Mouse (Mus musculus) forebrain, embryonic 15.5 days (tissue): Measurements from ENCODE around the gene H2afx. TPM values are rescaled to one million over a fixed set of nuclear protein-coding genes. Genes with fewer than 3 reads are reported as not detected.

Experiments used
- ATAC-seq: fragments of 200-750 bp; cut with Nextera tagmentation; replicated peaks from 2 replicates; pipeline ENCODE4 v1.8.0; 2017; ENCODE audit warnings: mild to moderate bottlenecking, moderate TSS enrichment, moderate library complexity
- H3K27ac ChIP-seq: fragments of 300-500 bp; sonication (generic); replicated peaks from 2 replicates; pipeline ENCODE4 v1.5.1; 2015; ENCODE audit warnings: mild to moderate bottlenecking, inconsistent platforms
- H3K27me3 ChIP-seq: fragments of 300-500 bp; sonication (generic); 2 replicates; pipeline ENCODE4 v1.6.1; 2015; ENCODE audit warnings: inconsistent platforms
- H3K36me3 ChIP-seq: fragments of 300-500 bp; sonication (generic); 2 replicates; pipeline ENCODE4 v1.6.1; 2015; ENCODE audit warnings: mild to moderate bottlenecking, inconsistent platforms
- H3K4me1 ChIP-seq: fragments of 300-500 bp; sonication (generic); 2 replicates; pipeline ENCODE4 v1.6.1; 2015; ENCODE audit warnings: inconsistent platforms
- H3K4me2 ChIP-seq: fragments of 300-500 bp; sonication (generic); replicated peaks from 2 replicates; pipeline ENCODE4 v1.6.1; 2015; ENCODE audit warnings: mild to moderate bottlenecking, inconsistent platforms
- H3K4me3 ChIP-seq: fragments of 300-500 bp; sonication (generic); 2 replicates; pipeline ENCODE4 v1.5.1; 2015; ENCODE audit warnings: mild to moderate bottlenecking, inconsistent platforms
- H3K9ac ChIP-seq: fragments of 300-500 bp; sonication (generic); replicated peaks from 2 replicates; pipeline ENCODE4 v1.6.1; 2015; ENCODE audit warnings: mild to moderate bottlenecking, inconsistent platforms
- H3K9me3 ChIP-seq: fragments of 300-500 bp; sonication (generic); 2 replicates; pipeline ENCODE4 v1.6.1; 2016; ENCODE audit warnings: inconsistent platforms
- WGBS: fragments of 180-500 bp; shearing (Covaris S2); methylation state at CpG from one replicate; pipeline ENCODE4 v1.1.7; 2015; ENCODE audit warnings: mixed read lengths; 5-methylcytosine and 5-hydroxymethylcytosine counted together
- polyA plus RNA-seq: library from polyadenylated mRNA; unstranded; fragments of >200 nt; fragmentation: Nextera tagmentation; extraction: Ambion mirVana; gene quantifications from 2 replicates; pipeline ENCODE4 v1.2.1, GENCODE M21; 2015

H2afx gene
- polyA plus RNA-seq, 1 experiment from 2014 or later = 232 TPM

GRCm38 (mm10) chr9:44309756-44310155 is 24.7 kb upstream of the H2afx start:
- no peak for ATAC-seq
- H3K27ac ChIP-seq = no peak overlapping the region
- no peaks in the 10 kb centered on the region for H3K27me3 ChIP-seq
- H3K36me3 ChIP-seq = peaks cover 20% of the 10 kb centered on the region
- H3K4me1 ChIP-seq = peaks cover 7% of the 10 kb centered on the region
- no peak overlapping the region for H3K9ac ChIP-seq
- no peaks in the 10 kb centered on the region for H3K9me3 ChIP-seq
- WGBS = 66% methylated on average over 3 of the region's 3 CpGs
- no peak overlapping the region for H3K4me2 ChIP-seq
- no peak overlapping the region for H3K4me3 ChIP-seq

GRCm38 (mm10) chr9:44310750-44311135 is 23.8 kb upstream of the H2afx start:
- no peak overlapping the region for H3K27ac ChIP-seq
- H3K36me3 ChIP-seq = peaks cover 29% of the 10 kb centered on the region
- WGBS = 23% methylated on average over 10 of the region's 10 CpGs

GRCm38 (mm10) chr9:44311136-44312134 is 23.1 kb upstream of the H2afx start:
- no peak overlapping the region for H3K27ac ChIP-seq
- H3K27me3 ChIP-seq = no peaks in the 10 kb centered on the region
- 6% methylated on average over 27 of the region's 27 CpGs for WGBS
- H3K9ac ChIP-seq = no peak overlapping the region
- no peaks in the 10 kb centered on the region for H3K9me3 ChIP-seq
- peaks cover 6% of the 10 kb centered on the region for H3K4me1 ChIP-seq
- peaks cover 34% of the 10 kb centered on the region for H3K36me3 ChIP-seq
- no peak overlapping the region for H3K4me2 ChIP-seq
- ATAC-seq = 0 out of 2 replicates have a peak, but pooled peaks have one; percentile 9
- H3K4me3 ChIP-seq = no peak overlapping the region

More at GRCm38 (mm10) chr9:44310750-44311135, 23.8 kb upstream of the H2afx start:
- no peaks in the 10 kb centered on the region for H3K27me3 ChIP-seq
- no peak overlapping the region for H3K9ac ChIP-seq
- no peak overlapping the region for H3K4me2 ChIP-seq
- ATAC-seq = no peak
- H3K4me3 ChIP-seq = no peak overlapping the region
- peaks cover 6% of the 10 kb centered on the region for H3K4me1 ChIP-seq
- H3K9me3 ChIP-seq = no peaks in the 10 kb centered on the region

- Histone ChIP-seq H3K27ac (no peak overlapping the region), H3K27me3 (no peaks in the 10 kb centered on the region), H3K4me3 (no peak overlapping the region), H3K9ac (no peak overlapping the region), H3K9me3 (no peaks in the 10 kb centered on the region), H3K4me1 (peaks cover 25% of the 10 kb centered on the region), H3K36me3 (peaks cover 34% of the 10 kb centered on the region), H3K4me2 (no peak overlapping the region)
- WGBS = 67% methylated on average over 19 of the region's 19 CpGs
- no peak; the same call in 1 of the 2 replicates for ATAC-seq
Observed at GRCm38 (mm10) chr9:44313476-44314256, 20.8 kb upstream of the H2afx start.

GRCm38 (mm10) chr9:44314257-44314547 is 20.3 kb upstream of the H2afx start:
- no peak for ATAC-seq
- Histone ChIP-seq H3K4me1 (peaks cover 30% of the 10 kb centered on the region), H3K4me2 (no peak overlapping the region), H3K9ac (no peak overlapping the region), H3K27ac (no peak overlapping the region), H3K4me3 (no peak overlapping the region), H3K36me3 (peaks cover 34% of the 10 kb centered on the region), H3K27me3 (no peaks in the 10 kb centered on the region), H3K9me3 (no peaks in the 10 kb centered on the region)
- 57% methylated on average over 4 of the region's 4 CpGs for WGBS

- Histone ChIP-seq H3K4me1 (peaks cover 33% of the 10 kb centered on the region), H3K9ac (no peak overlapping the region), H3K36me3 (peaks cover 34% of the 10 kb centered on the region), H3K27ac (no peak overlapping the region), H3K9me3 (no peaks in the 10 kb centered on the region), H3K4me2 (no peak overlapping the region), H3K4me3 (no peak overlapping the region), H3K27me3 (no peaks in the 10 kb centered on the region)
- ATAC-seq = no peak
- 93% methylated on average over 18 of the region's 18 CpGs for WGBS
Observed at GRCm38 (mm10) chr9:44314910-44315309, 19.6 kb upstream of the H2afx start.

GRCm38 (mm10) chr9:44317452-44317851 is 17.0 kb upstream of the H2afx start:
- Histone ChIP-seq H3K36me3 (peaks cover 33% of the 10 kb centered on the region), H3K9me3 (no peaks in the 10 kb centered on the region), H3K27me3 (no peaks in the 10 kb centered on the region), H3K4me2 (no peak overlapping the region), H3K9ac (no peak overlapping the region), H3K4me1 (peaks cover 41% of the 10 kb centered on the region), H3K27ac (no peak overlapping the region), H3K4me3 (no peak overlapping the region)
- no peak for ATAC-seq
- 67% methylated on average over 4 of the region's 4 CpGs for WGBS

GRCm38 (mm10) chr9:44318076-44318825 is 16.2 kb upstream of the H2afx start:
- no peak overlapping the region for H3K27ac ChIP-seq
- no peaks in the 10 kb centered on the region for H3K27me3 ChIP-seq
- H3K4me3 ChIP-seq = peak overlapping the region; percentile 73
- no peak for ATAC-seq
- peaks cover 26% of the 10 kb centered on the region; the same call in 1 of the 2 replicates for H3K36me3 ChIP-seq
- H3K9ac ChIP-seq = peak overlapping the region; percentile 84
- H3K4me1 ChIP-seq = peaks cover 41% of the 10 kb centered on the region
- H3K4me2 ChIP-seq = peak overlapping the region; percentile 86
- no peaks in the 10 kb centered on the region for H3K9me3 ChIP-seq
- WGBS = 45% methylated on average over 5 of the region's 5 CpGs

GRCm38 (mm10) chr9:44318826-44319095 is 15.7 kb upstream of the H2afx start:
- WGBS = 20% methylated on average over 3 of the region's 3 CpGs
- Histone ChIP-seq H3K4me1 (peaks cover 39% of the 10 kb centered on the region), H3K9ac (peak overlapping the region; percentile 84), H3K27ac (no peak overlapping the region), H3K9me3 (no peaks in the 10 kb centered on the region), H3K27me3 (no peaks in the 10 kb centered on the region), H3K36me3 (peaks cover 21% of the 10 kb centered on the region; the same call in 1 of the 2 replicates), H3K4me2 (peak overlapping the region; percentile 86), H3K4me3 (peak overlapping the region; percentile 73)
- no peak for ATAC-seq

GRCm38 (mm10) chr9:44319105-44319886 is 15.2 kb upstream of the H2afx start:
- H3K27ac ChIP-seq = peak overlapping the region; percentile 78
- peaks cover 36% of the 10 kb centered on the region for H3K4me1 ChIP-seq
- no peak; the same call in 1 of the 2 replicates for ATAC-seq
- H3K4me3 ChIP-seq = peak overlapping the region; percentile 73
- 2% methylated on average over 37 of the region's 37 CpGs for WGBS
- H3K27me3 ChIP-seq = no peaks in the 10 kb centered on the region
- no peaks in the 10 kb centered on the region for H3K9me3 ChIP-seq
- H3K9ac ChIP-seq = peak overlapping the region; percentile 84
- peak overlapping the region; percentile 86 for H3K4me2 ChIP-seq
- H3K36me3 ChIP-seq = peaks cover 19% of the 10 kb centered on the region; the same call in 1 of the 2 replicates
